Mouse (Mus musculus): ENCODE measurements at regions not wholly inside any gene's neighbourhood (a gene's known extent, or its start where the extent isn't known, plus 50 kb on each side); places are given as distances from the start of the nearest gene placed in this dataset.

GRCm38 (mm10) chr5:119480191-119481190 lies 190.0 kb upstream of the Tbx3 start:
- Histone ChIP-seq H3K9me3 (ENCODE audit: low read length) (no peaks in the 10 kb centered on the region), H3K4me1 (ENCODE audit: insufficient read depth, low read depth, low read length) (no peaks in the 10 kb centered on the region), H3K36me3 (ENCODE audit: insufficient read depth, low read length) (no peaks in the 10 kb centered on the region), H3K9ac (replicated peaks; ENCODE audit: low read depth) (no peak overlapping the region), H3K27me3 (replicated peaks; ENCODE audit: insufficient read depth, low read length) (no peaks in the 10 kb centered on the region), H3K4me2 (replicated peaks; ENCODE audit: low read depth, low read length) (no peak overlapping the region), H3K27ac (ENCODE audit: low read length) (no peak overlapping the region; the same call in 1 of the 2 replicates), H3K4me3 (ENCODE audit: low read depth, low read length) (no peak overlapping the region)
- TF ChIP-seq CTCF (IDR thresholded peaks at IDR 0.05) (no peak), EP300 (IDR thresholded peaks at IDR 0.05) (peak; percentile 22; the same call in 1 of the 2 replicates)
- 17% methylated on average over 28 of the region's 28 CpGs for WGBS
- ATAC-seq (peak; percentile 59), DNase-seq (ENCODE audit: low spot score) (peak; percentile 34)

- Histone ChIP-seq H3K9ac (replicated peaks; ENCODE audit: low read depth) (no peak overlapping the region), H3K27ac (ENCODE audit: low read length) (no peak overlapping the region)
These were observed 186.8 kb upstream of the Tbx3 start for GRCm38 (mm10) chr5:119483706-119484105.

GRCm38 (mm10) chr5:119486196-119486595 lies 184.3 kb upstream of the Tbx3 start:
- DNase-seq (ENCODE audit: low spot score) (no peak), ATAC-seq (no peak)
- no peak overlapping the region for H3K9ac ChIP-seq (replicated peaks; ENCODE audit: low read depth)
- no peaks in the 10 kb centered on the region for H3K36me3 ChIP-seq (ENCODE audit: insufficient read depth, low read length)
- H3K27ac ChIP-seq (ENCODE audit: low read length), result no peak overlapping the region
- H3K4me3 ChIP-seq (ENCODE audit: low read depth, low read length), result no peak overlapping the region
- no peak overlapping the region for H3K4me2 ChIP-seq (replicated peaks; ENCODE audit: low read depth, low read length)
- H3K9me3 ChIP-seq (ENCODE audit: low read length), result no peaks in the 10 kb centered on the region
- H3K27me3 ChIP-seq (replicated peaks; ENCODE audit: insufficient read depth, low read length), result no peaks in the 10 kb centered on the region
- TF ChIP-seq EP300 (IDR thresholded peaks at IDR 0.05), result no peak
- TF ChIP-seq CTCF (IDR thresholded peaks at IDR 0.05), result no peak
- no peaks in the 10 kb centered on the region for H3K4me1 ChIP-seq (ENCODE audit: insufficient read depth, low read depth, low read length)

More at GRCm38 (mm10) chr5:119483706-119484105, 186.8 kb upstream of the Tbx3 start:
- no peaks in the 10 kb centered on the region for H3K9me3 ChIP-seq (ENCODE audit: low read length)
- DNase-seq (ENCODE audit: low spot score) (peak; percentile 23), ATAC-seq (peak; percentile 59)
- peak; percentile 80 for TF ChIP-seq EP300 (IDR thresholded peaks at IDR 0.05)
- no peak for TF ChIP-seq CTCF (IDR thresholded peaks at IDR 0.05)
- H3K4me3 ChIP-seq (ENCODE audit: low read depth, low read length), result no peak overlapping the region
- no peak overlapping the region for H3K4me2 ChIP-seq (replicated peaks; ENCODE audit: low read depth, low read length)
- WGBS, result 29% methylated on average over 7 of the region's 8 CpGs
- no peaks in the 10 kb centered on the region for H3K27me3 ChIP-seq (replicated peaks; ENCODE audit: insufficient read depth, low read length)
- H3K36me3 ChIP-seq (ENCODE audit: insufficient read depth, low read length), result no peaks in the 10 kb centered on the region
- no peaks in the 10 kb centered on the region for H3K4me1 ChIP-seq (ENCODE audit: insufficient read depth, low read depth, low read length)

- Histone ChIP-seq H3K9me3 (ENCODE audit: low read length) (no peaks in the 10 kb centered on the region), H3K4me1 (ENCODE audit: insufficient read depth, low read depth, low read length) (no peaks in the 10 kb centered on the region), H3K9ac (replicated peaks; ENCODE audit: low read depth) (no peak overlapping the region), H3K27me3 (replicated peaks; ENCODE audit: insufficient read depth, low read length) (no peaks in the 10 kb centered on the region), H3K4me2 (replicated peaks; ENCODE audit: low read depth, low read length) (no peak overlapping the region), H3K27ac (ENCODE audit: low read length) (no peak overlapping the region), H3K4me3 (ENCODE audit: low read depth, low read length) (no peak overlapping the region), H3K36me3 (ENCODE audit: insufficient read depth, low read length) (no peaks in the 10 kb centered on the region)
- no peak for DNase-seq (ENCODE audit: low spot score)
- no peak; the same call in 1 of the 2 replicates for ATAC-seq
- WGBS, result 54% methylated on average over 8 of the region's 8 CpGs
- TF ChIP-seq EP300 (IDR thresholded peaks at IDR 0.05) (no peak), CTCF (IDR thresholded peaks at IDR 0.05) (no peak)
These were observed 183.3 kb upstream of the Tbx3 start for GRCm38 (mm10) chr5:119487184-119487583.

GRCm38 (mm10) chr5:119497501-119497900 lies 173.0 kb upstream of the Tbx3 start:
- H3K9me3 ChIP-seq (ENCODE audit: low read length), result no peaks in the 10 kb centered on the region
- no peak overlapping the region for H3K27ac ChIP-seq (ENCODE audit: low read length)
- H3K36me3 ChIP-seq (ENCODE audit: insufficient read depth, low read length), result no peaks in the 10 kb centered on the region
- TF ChIP-seq CTCF (IDR thresholded peaks at IDR 0.05), result no peak
- TF ChIP-seq EP300 (IDR thresholded peaks at IDR 0.05), result no peak
- no peaks in the 10 kb centered on the region for H3K4me1 ChIP-seq (ENCODE audit: insufficient read depth, low read depth, low read length)
- DNase-seq (ENCODE audit: low spot score), result no peak
- no peak overlapping the region for H3K4me3 ChIP-seq (ENCODE audit: low read depth, low read length)
- no peak overlapping the region for H3K4me2 ChIP-seq (replicated peaks; ENCODE audit: low read depth, low read length)
- ATAC-seq, result no peak
- no peaks in the 10 kb centered on the region for H3K27me3 ChIP-seq (replicated peaks; ENCODE audit: insufficient read depth, low read length)
- H3K9ac ChIP-seq (replicated peaks; ENCODE audit: low read depth), result no peak overlapping the region
- 81% methylated on average over 1 of the region's 1 CpGs for WGBS

- Histone ChIP-seq H3K36me3 (ENCODE audit: insufficient read depth, low read length) (no peaks in the 10 kb centered on the region), H3K4me3 (ENCODE audit: low read depth, low read length) (no peak overlapping the region), H3K27ac (ENCODE audit: low read length) (no peak overlapping the region), H3K9me3 (ENCODE audit: low read length) (no peaks in the 10 kb centered on the region), H3K4me1 (ENCODE audit: insufficient read depth, low read depth, low read length) (no peaks in the 10 kb centered on the region), H3K27me3 (replicated peaks; ENCODE audit: insufficient read depth, low read length) (no peaks in the 10 kb centered on the region), H3K4me2 (replicated peaks; ENCODE audit: low read depth, low read length) (no peak overlapping the region), H3K9ac (replicated peaks; ENCODE audit: low read depth) (no peak overlapping the region)
- DNase-seq (ENCODE audit: low spot score), result no peak
- TF ChIP-seq EP300 (IDR thresholded peaks at IDR 0.05) (no peak), CTCF (IDR thresholded peaks at IDR 0.05) (no peak)
- 67% methylated on average over 6 of the region's 6 CpGs for WGBS
- ATAC-seq, result no peak
These were observed 172.0 kb upstream of the Tbx3 start for GRCm38 (mm10) chr5:119498431-119498830.

Data from lung, postnatal 0 days (tissue).